ENCODE assay signal across 9 mouse cellular contexts in genomic region chr4:140647711-140648421, GRCm38 (mm10). TPM values are rescaled to one million over a fixed set of nuclear protein-coding genes. Genes with fewer than 3 reads are reported as not detected.
DNase-seq lines count a peak whose midpoint lies in the region; ATAC-seq and TF ChIP-seq lines count a peak whose summit lies in the region.
"Had no signal": no experiment of that assay in that cellular context is flagged by ENCODE, and none has a peak within 500 bp of the region (broad histone marks: within the 10 kb centered on the region; RNA-seq: fewer than 3 reads in every experiment).

No protein-coding gene starts in this region.

- ATAC-seq in hindbrain, postnatal 0 days: peak; percentile 64
- peak; percentile 64 for ATAC-seq in midbrain, embryonic 12.5 days (ENCODE audit: low FRiP score, low read depth)
- no peak for ATAC-seq in monocyte, adult 5-6 weeks (replicated peaks; ENCODE audit: insufficient number of reproducible peaks, low FRiP score, low TSS enrichment, poor library complexity, severe bottlenecking)
- ATAC-seq in inflammation-experienced regulatory T-cells, adult 6 months: no peak

- no peak for TF ChIP-seq POLR2A in kidney, adult 2 months (IDR thresholded peaks at IDR 0.05; ENCODE audit: low read depth, low read length)
- TF ChIP-seq POLR2A in embryonic fibroblast, embryonic 13.5 days (IDR thresholded peaks at IDR 0.05; ENCODE audit: low read depth, low read length): peak; percentile 44; the same call in 1 of the 2 replicates

- 21% methylated on average over 12 of the region's 12 CpGs for WGBS in kidney, adult 2 months
- 3% methylated on average over 12 of the region's 12 CpGs for WGBS in hindbrain, postnatal 0 days
- 5% methylated on average over 12 of the region's 12 CpGs for WGBS in midbrain, embryonic 12.5 days

- H3K36me3 ChIP-seq in kidney, adult 2 months (ENCODE audit: control insufficient read depth, insufficient read depth, low read length): no peaks in the 10 kb centered on the region
- no peaks in the 10 kb centered on the region for H3K36me3 ChIP-seq in hindbrain, postnatal 0 days (ENCODE audit: insufficient read depth, low read length)
- peaks cover 19% of the 10 kb centered on the region; the same call in 1 of the 2 replicates for H3K36me3 ChIP-seq in midbrain, embryonic 12.5 days
- H3K36me3 ChIP-seq: G1E had no signal

- no peak for TF ChIP-seq CTCF in kidney, adult 2 months (conservative IDR thresholded peaks at IDR 0.05; ENCODE audit: insufficient read depth, insufficient read length, low read depth, low read length)
- no peak for TF ChIP-seq CTCF in embryonic fibroblast, embryonic 13.5 days (IDR thresholded peaks at IDR 0.05; ENCODE audit: borderline replicate concordance, insufficient read depth, low read length)
- TF ChIP-seq CTCF in hindbrain, postnatal 0 days (IDR thresholded peaks at IDR 0.05; ENCODE audit: low read depth): no peak

- no peaks in the 10 kb centered on the region for H3K27me3 ChIP-seq in kidney, adult 2 months (replicated peaks; ENCODE audit: control insufficient read depth, insufficient read depth, low read length)
- no peaks in the 10 kb centered on the region for H3K27me3 ChIP-seq in hindbrain, postnatal 0 days (ENCODE audit: insufficient read depth, low read length)
- no peaks in the 10 kb centered on the region for H3K27me3 ChIP-seq in midbrain, embryonic 12.5 days

- H3K4me3 ChIP-seq in kidney, adult 2 months (ENCODE audit: insufficient read depth, low read depth, low read length): peak overlapping the region; percentile 52
- peak overlapping the region; percentile 60 for H3K4me3 ChIP-seq in embryonic fibroblast, embryonic 13.5 days (ENCODE audit: insufficient read depth, low read length)
- peak overlapping the region; percentile 63 for H3K4me3 ChIP-seq in hindbrain, postnatal 0 days (ENCODE audit: low read length)
- peak overlapping the region; percentile 80 for H3K4me3 ChIP-seq in midbrain, embryonic 12.5 days

- H3K4me2 ChIP-seq in hindbrain, postnatal 0 days (ENCODE audit: low read depth, low read length): peak overlapping the region; percentile 62
- peak overlapping the region; percentile 58 for H3K4me2 ChIP-seq in midbrain, embryonic 12.5 days (replicated peaks)

- no peaks in the 10 kb centered on the region for H3K4me1 ChIP-seq in kidney, adult 2 months (ENCODE audit: control insufficient read depth, insufficient read depth, low read length)
- H3K4me1 ChIP-seq in embryonic fibroblast, embryonic 13.5 days (ENCODE audit: control insufficient read depth, insufficient read depth, low read length): no peaks in the 10 kb centered on the region
- peaks cover 28% of the 10 kb centered on the region for H3K4me1 ChIP-seq in hindbrain, postnatal 0 days (ENCODE audit: insufficient read depth, low read length)
- H3K4me1 ChIP-seq in midbrain, embryonic 12.5 days: peaks cover 51% of the 10 kb centered on the region

- H3K9me3 ChIP-seq in hindbrain, postnatal 0 days (ENCODE audit: low read length): no peaks in the 10 kb centered on the region
- 0 out of 2 replicates have a peak, but pooled peaks cover 5% of the 10 kb centered on the region for H3K9me3 ChIP-seq in midbrain, embryonic 12.5 days
- H3K9me3 ChIP-seq: G1E had no signal

- 0 out of 2 replicates have a peak overlapping the region, but pooled peaks have one; percentile 4 for H3K27ac ChIP-seq in kidney, adult 2 months (ENCODE audit: insufficient read depth, low read depth, low read length)
- peak overlapping the region; percentile 20; the same call in 1 of the 2 replicates for H3K27ac ChIP-seq in embryonic fibroblast, embryonic 13.5 days (ENCODE audit: insufficient read depth, low read length)
- H3K27ac ChIP-seq in hindbrain, postnatal 0 days: peak overlapping the region; percentile 96
- peak overlapping the region; percentile 95 for H3K27ac ChIP-seq in midbrain, embryonic 12.5 days (replicated peaks)

- DNase-seq in kidney, adult 2 months: no peak
- DNase-seq in kidney, adult 18-20 months: no peak
- DNase-seq in adrenal gland, postnatal 36 days: peak; percentile 46 to 57
- peak; percentile 78 for DNase-seq in hindbrain, postnatal 0 days (ENCODE audit: low spot score)

- peak overlapping the region; percentile 98 for H3K9ac ChIP-seq in hindbrain, postnatal 0 days (replicated peaks; ENCODE audit: low read length)
- H3K9ac ChIP-seq in midbrain, embryonic 12.5 days (replicated peaks): peak overlapping the region; percentile 94

RNA-seq across cellular contexts. Expression of gene Arhgef10l, which starts 17.9 kb away (rescaled TPM):
- 42.0 and 56.2 TPM in 2 replicates for polyA plus RNA-seq in kidney, adult 2 months (2012; rRNA removed)
- total RNA-seq in adrenal gland, postnatal 36 days (2021): 10 to 100 TPM; 11.9 to 17.7 TPM
- polyA plus RNA-seq in embryonic fibroblast, embryonic 13.5 days (2011; ENCODE audit: insufficient read length, low read depth, missing spikeins): 12.6 and 17.2 TPM in 2 replicates
- 79.2 and 79.4 TPM in 2 replicates for total RNA-seq in hindbrain, postnatal 0 days (2014; rRNA removed)
- 22.5 and 22.6 TPM in 2 replicates for polyA plus RNA-seq in hindbrain, postnatal 0 days (2015; fragmentation: Nextera tagmentation; extraction: Ambion mirVana)
- polyA plus RNA-seq in midbrain, embryonic 12.5 days (2016; fragmentation: Nextera tagmentation; extraction: Ambion mirVana): 34.2 and 36.5 TPM in 2 replicates
- 139 to 166 TPM (median 160 TPM) in 3 replicates for total RNA-seq in monocyte, adult 5-6 weeks (2017)
- polyA plus RNA-seq in inflammation-experienced regulatory T-cells, adult 6 months (2017; shearing (Covaris generic)): under 1 TPM in 1 of 3 experiments, not detected in 2; 0.12 TPM

RNA-seq across cellular contexts. Expression of gene Rcc2, which starts 52.5 kb away (rescaled TPM):
- polyA plus RNA-seq in kidney, adult 2 months (2012; rRNA removed): 18.7 and 20.9 TPM in 2 replicates
- 10 to 100 TPM; 63.3 to 85.8 TPM for total RNA-seq in adrenal gland, postnatal 36 days (2021)
- polyA plus RNA-seq in embryonic fibroblast, embryonic 13.5 days (2011; ENCODE audit: insufficient read length, low read depth, missing spikeins): 102 and 125 TPM in 2 replicates
- 58.3 and 60.3 TPM in 2 replicates for total RNA-seq in hindbrain, postnatal 0 days (2014; rRNA removed)
- 15.8 and 16.2 TPM in 2 replicates for polyA plus RNA-seq in hindbrain, postnatal 0 days (2015; fragmentation: Nextera tagmentation; extraction: Ambion mirVana)
- 72.2 and 75.5 TPM in 2 replicates for polyA plus RNA-seq in midbrain, embryonic 12.5 days (2016; fragmentation: Nextera tagmentation; extraction: Ambion mirVana)
- total RNA-seq in monocyte, adult 5-6 weeks (2017): 37.9 to 43.0 TPM (median 38.5 TPM) in 3 replicates
- 10 to 100 TPM; 13.8 to 21.6 (median 21.0) TPM for polyA plus RNA-seq in inflammation-experienced regulatory T-cells, adult 6 months (2017; shearing (Covaris generic))

Comparison
In these comparisons a context has a peak if more than half of its experiments do, and no peak if none do; other contexts are left out.
1. DNase-seq: peak in adrenal gland, postnatal 36 days (2 of 2) and hindbrain, postnatal 0 days (single experiment); none in kidney, adult 2 months (single experiment) and kidney, adult 18-20 months (single experiment).
2. H3K27ac ChIP-seq: peak in every context shown above with its lines; median percentile 96 in hindbrain, postnatal 0 days; 95 in midbrain, embryonic 12.5 days; 20 in embryonic fibroblast, embryonic 13.5 days; 4 in kidney, adult 2 months.
3. ATAC-seq: peak in hindbrain, postnatal 0 days (single experiment) and midbrain, embryonic 12.5 days (single experiment); none in monocyte, adult 5-6 weeks (single experiment) and inflammation-experienced regulatory T-cells, adult 6 months (single experiment).
4. RNA of gene Arhgef10l, which starts 17.9 kb away (polyA plus RNA-seq): 42.0 to 56.2 TPM in kidney, adult 2 months, 34.2 to 36.5 TPM in midbrain, embryonic 12.5 days, 22.5 to 22.6 TPM in hindbrain, postnatal 0 days and 12.6 to 17.2 TPM in embryonic fibroblast, embryonic 13.5 days; 0.12 TPM in inflammation-experienced regulatory T-cells, adult 6 months; every median in the first group is over 10 times any median in the second.
5. Peak in every context shown above with its lines, with median percentiles within 50 percentile points of each other: H3K4me3 ChIP-seq.